Mouse (Mus musculus) hindbrain, embryonic 14.5 days (tissue): ENCODE results near the gene Olfr1361. TPM values are rescaled to one million over a fixed set of nuclear protein-coding genes. Genes with fewer than 3 reads are reported as not detected.

Experiments used
- ATAC-seq: fragments of 200-750 bp; cut with Nextera tagmentation; 2 replicates; pipeline ENCODE4 v1.8.0; 2017; ENCODE audit warnings: moderate number of reproducible peaks, mild to moderate bottlenecking, moderate TSS enrichment, moderate library complexity; ENCODE audit not compliant: low FRiP score
- DNase-seq: peaks from one replicate; pipeline ENCODE4 v3.0.0-alpha.2; 2015; ENCODE audit warnings: low spot score
- H3K27ac ChIP-seq: fragments of 300-500 bp; sonication (generic); 2 replicates; pipeline ENCODE4 v1.5.1; 2014; ENCODE audit warnings: mild to moderate bottlenecking, moderate library complexity
- H3K27me3 ChIP-seq: fragments of 300-500 bp; sonication (generic); 2 replicates; pipeline ENCODE4 v1.6.1; 2014; ENCODE audit warnings: mild to moderate bottlenecking, low read length, mixed read lengths; ENCODE audit not compliant: control insufficient read depth, insufficient read depth
- H3K36me3 ChIP-seq: fragments of 300-500 bp; sonication (generic); replicated peaks from 2 replicates; pipeline ENCODE4 v1.6.1; 2014; ENCODE audit not compliant: control insufficient read depth, insufficient read depth
- H3K4me1 ChIP-seq: fragments of 300-500 bp; sonication (generic); replicated peaks from 2 replicates; pipeline ENCODE4 v1.6.1; 2014; ENCODE audit warnings: antibody characterized with exemption, low read length, mixed read lengths; ENCODE audit not compliant: control insufficient read depth, insufficient read depth
- H3K4me2 ChIP-seq: fragments of 300-500 bp; sonication (generic); replicated peaks from 2 replicates; pipeline ENCODE4 v1.6.1; 2014; ENCODE audit warnings: mild to moderate bottlenecking, moderate library complexity
- H3K4me3 ChIP-seq: fragments of 300-500 bp; sonication (generic); replicated peaks from 2 replicates; pipeline ENCODE4 v1.5.1; 2014; ENCODE audit warnings: mild to moderate bottlenecking, low read length
- H3K9ac ChIP-seq: fragments of 300-500 bp; sonication (generic); 2 replicates; pipeline ENCODE4 v1.6.1; 2014
- H3K9me3 ChIP-seq: fragments of 300-500 bp; sonication (generic); 2 replicates; pipeline ENCODE4 v1.6.1; 2016; ENCODE audit warnings: low read length; ENCODE audit not compliant: control insufficient read depth
- WGBS: fragments of 180-500 bp; shearing (Covaris S2); extraction: QIAGEN DNeasy Blood & Tissue Kit; methylation state at CpG from one replicate; pipeline ENCODE4 v1.1.7; 2014; 5-methylcytosine and 5-hydroxymethylcytosine counted together
- polyA plus RNA-seq: library from polyadenylated mRNA; unstranded; fragments of >200 nt; fragmentation: Nextera tagmentation; extraction: Ambion mirVana; gene quantifications from 2 replicates; pipeline ENCODE4 v1.2.1, GENCODE M21; 2014

Olfr1361 gene
- not detected in 2 replicates for polyA plus RNA-seq

DNA sequence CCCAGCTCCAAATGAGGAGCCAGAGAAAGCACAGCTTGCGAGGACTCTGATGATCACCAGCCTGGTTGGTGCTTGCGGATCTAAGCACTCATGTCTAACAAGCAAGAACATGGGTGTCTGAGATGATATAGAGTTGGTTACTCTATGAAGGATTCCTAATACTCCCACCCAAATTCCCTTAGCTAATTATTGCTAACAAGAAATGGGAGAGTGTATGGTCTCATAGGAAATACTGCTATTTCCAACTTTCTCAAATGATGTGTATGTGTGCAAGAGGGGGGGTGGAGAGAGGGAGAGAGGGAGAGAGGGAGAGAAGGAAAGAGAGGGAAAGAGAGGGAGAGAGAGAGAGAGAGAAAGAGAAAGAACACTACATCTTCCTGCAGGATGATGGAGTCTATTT is at the start of gene Olfr1361:
Olfr1361 (minus strand) TSS at position 101 of the 400 bp plus-strand sequence.
- ATAC-seq (no peak), DNase-seq (no peak)
- Histone ChIP-seq H3K27me3 (no peaks in the 10 kb centered on the region), H3K4me1 (no peaks in the 10 kb centered on the region), H3K9ac (no peak within 1 kb of the TSS), H3K9me3 (no peaks in the 10 kb centered on the region), H3K36me3 (no peaks in the 10 kb centered on the region), H3K4me2 (no peak within 1 kb of the TSS), H3K27ac (no peak within 1 kb of the TSS), H3K4me3 (no peak within 1 kb of the TSS)
- WGBS: 76% methylated on average over 2 of the region's 2 CpGs

- Histone ChIP-seq H3K9me3 (no peaks in the 10 kb centered on the region), H3K9ac (peak overlapping the region; percentile 47), H3K4me1 (peaks cover 8% of the 10 kb centered on the region), H3K27me3 (no peaks in the 10 kb centered on the region), H3K4me2 (peak overlapping the region; percentile 67), H3K4me3 (peak overlapping the region; percentile 71), H3K36me3 (no peaks in the 10 kb centered on the region), H3K27ac (no peak overlapping the region)
- DNase-seq: no peak
- WGBS: 18% methylated on average over 4 of the region's 4 CpGs
- ATAC-seq: no peak
Measured at GRCm38 (mm10) chr13:21711698-21712097, 48.5 kb upstream of the Olfr1361 start.

- Histone ChIP-seq H3K4me3 (peak overlapping the region; percentile 71), H3K27me3 (no peaks in the 10 kb centered on the region), H3K9me3 (no peaks in the 10 kb centered on the region), H3K27ac (no peak overlapping the region), H3K4me2 (peak overlapping the region; percentile 67), H3K9ac (peak overlapping the region; percentile 47), H3K36me3 (no peaks in the 10 kb centered on the region), H3K4me1 (peaks cover 8% of the 10 kb centered on the region)
- 3% methylated on average over 22 of the region's 22 CpGs for WGBS
- DNase-seq (peak; percentile 97), ATAC-seq (peak; percentile 85)
Measured at GRCm38 (mm10) chr13:21710821-21711525, 47.8 kb upstream of the Olfr1361 start.

- ATAC-seq (peak; percentile 86), DNase-seq (peak; percentile 89)
- Histone ChIP-seq H3K9ac (peak overlapping the region; percentile 72), H3K27me3 (no peaks in the 10 kb centered on the region), H3K4me2 (peak overlapping the region; percentile 67), H3K4me1 (peaks cover 3% of the 10 kb centered on the region), H3K27ac (peak overlapping the region; percentile 80), H3K4me3 (peak overlapping the region; percentile 71), H3K9me3 (no peaks in the 10 kb centered on the region), H3K36me3 (no peaks in the 10 kb centered on the region)
- under 1% methylated on average over 32 of the region's 32 CpGs for WGBS
Measured at GRCm38 (mm10) chr13:21710031-21710711, 47.0 kb upstream of the Olfr1361 start.

GRCm38 (mm10) chr13:21706669-21707068 is 43.5 kb upstream of the Olfr1361 start:
- no peaks in the 10 kb centered on the region for H3K36me3 ChIP-seq
- no peak overlapping the region for H3K9ac ChIP-seq
- H3K4me3 ChIP-seq: no peak overlapping the region
- H3K27ac ChIP-seq: no peak overlapping the region
- no peaks in the 10 kb centered on the region for H3K27me3 ChIP-seq
- no peak for DNase-seq
- no peaks in the 10 kb centered on the region for H3K4me1 ChIP-seq
- H3K4me2 ChIP-seq: no peak overlapping the region
- H3K9me3 ChIP-seq: no peaks in the 10 kb centered on the region
- ATAC-seq: no peak
- WGBS: 73% methylated on average over 4 of the region's 4 CpGs

GRCm38 (mm10) chr13:21697811-21698210 is 34.6 kb upstream of the Olfr1361 start, which contains the start of gene Olfr1359:
Gene Olfr1359, plus strand, starts transcription at chr13:21698111.
- Histone ChIP-seq H3K27me3 (no peaks in the 10 kb centered on the region), H3K9ac (no peak within 1 kb of the TSS), H3K4me1 (no peaks in the 10 kb centered on the region), H3K27ac (no peak within 1 kb of the TSS), H3K36me3 (no peaks in the 10 kb centered on the region), H3K4me2 (no peak within 1 kb of the TSS), H3K4me3 (no peak within 1 kb of the TSS), H3K9me3 (no peaks in the 10 kb centered on the region)
- DNase-seq (no peak), ATAC-seq (no peak)

- no peak within 1 kb of the TSS for H3K4me3 ChIP-seq
- no peaks in the 10 kb centered on the region for H3K27me3 ChIP-seq
- ATAC-seq (no peak), DNase-seq (no peak)
- no peak within 1 kb of the TSS for H3K9ac ChIP-seq
- no peaks in the 10 kb centered on the region for H3K9me3 ChIP-seq
- H3K4me2 ChIP-seq: no peak within 1 kb of the TSS
- WGBS: 89% methylated on average over 2 of the region's 2 CpGs
- no peaks in the 10 kb centered on the region for H3K4me1 ChIP-seq
- no peak within 1 kb of the TSS for H3K27ac ChIP-seq
- no peaks in the 10 kb centered on the region for H3K36me3 ChIP-seq
Measured at GRCm38 (mm10) chr13:21677305-21677704, 14.1 kb upstream of the Olfr1361 start, which contains the start of gene Olfr1360. Gene Olfr1360, minus strand, starts transcription at chr13:21677405.

DNA sequence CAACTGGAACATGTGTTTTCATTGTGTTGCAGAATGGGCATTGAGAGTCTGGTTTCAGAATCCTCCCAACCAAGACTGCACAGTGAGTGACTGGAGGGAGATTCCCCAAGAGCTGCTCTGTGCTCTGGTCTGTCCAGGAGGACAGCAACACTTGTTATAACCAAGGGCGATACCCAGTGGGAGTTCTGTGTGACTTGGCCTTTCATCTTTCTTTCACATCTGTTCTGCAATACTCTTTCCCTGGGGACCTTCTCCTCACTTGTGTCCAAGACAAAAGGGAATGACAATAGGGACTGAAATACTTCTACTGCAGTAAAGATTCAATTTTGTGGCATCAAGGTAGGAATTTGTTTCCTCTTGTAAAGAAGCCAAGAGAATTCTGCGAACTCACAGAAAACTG is 20.8 kb downstream of the Olfr1361 start, which contains the start of gene Olfr11:
Olfr11 (minus strand) TSS at position 101 of the 400 bp plus-strand sequence.
- Histone ChIP-seq H3K27ac (no peak within 1 kb of the TSS), H3K9me3 (no peaks in the 10 kb centered on the region), H3K9ac (no peak within 1 kb of the TSS), H3K36me3 (no peaks in the 10 kb centered on the region), H3K4me3 (no peak within 1 kb of the TSS), H3K4me2 (no peak within 1 kb of the TSS), H3K27me3 (no peaks in the 10 kb centered on the region), H3K4me1 (no peaks in the 10 kb centered on the region)
- WGBS: 83% methylated on average over 2 of the region's 2 CpGs
- DNase-seq: no peak
- no peak for ATAC-seq

- no peak for ATAC-seq
- H3K27me3 ChIP-seq: no peaks in the 10 kb centered on the region
- H3K27ac ChIP-seq: no peak within 1 kb of the TSS
- DNase-seq: no peak
- H3K9me3 ChIP-seq: no peaks in the 10 kb centered on the region
- H3K9ac ChIP-seq: no peak within 1 kb of the TSS
- H3K4me3 ChIP-seq: no peak within 1 kb of the TSS
- H3K36me3 ChIP-seq: no peaks in the 10 kb centered on the region
- no peak within 1 kb of the TSS for H3K4me2 ChIP-seq
- H3K4me1 ChIP-seq: no peaks in the 10 kb centered on the region
Measured at GRCm38 (mm10) chr13:21613922-21614321, 49.3 kb downstream of the Olfr1361 start, which contains the start of gene Olfr1362. Gene Olfr1362, minus strand, starts transcription at chr13:21614022.
